Mouse (Mus musculus) activated CD4-positive, CD25-positive, alpha-beta regulatory T cell (primary cell): ENCODE measurements around the gene Trp53rka. TPM values are rescaled to one million over a fixed set of nuclear protein-coding genes. Genes with fewer than 3 reads are reported as not detected.

Source experiments
- polyA plus RNA-seq, 2 experiments: library from polyadenylated mRNA; unstranded; fragments of 100-300 nt; shearing (Covaris generic); gene quantifications; one replicate each; pipeline ENCODE4 v1.2.1; 2017

Trp53rka gene
- polyA plus RNA-seq: 10 to 100 TPM; 33.8 to 38.8 TPM

GRCm38 (mm10) chr2:165492648-165493553, at the start of gene Trp53rka:
Gene Trp53rka (minus strand): TSS chr2:165493324.

DNA sequence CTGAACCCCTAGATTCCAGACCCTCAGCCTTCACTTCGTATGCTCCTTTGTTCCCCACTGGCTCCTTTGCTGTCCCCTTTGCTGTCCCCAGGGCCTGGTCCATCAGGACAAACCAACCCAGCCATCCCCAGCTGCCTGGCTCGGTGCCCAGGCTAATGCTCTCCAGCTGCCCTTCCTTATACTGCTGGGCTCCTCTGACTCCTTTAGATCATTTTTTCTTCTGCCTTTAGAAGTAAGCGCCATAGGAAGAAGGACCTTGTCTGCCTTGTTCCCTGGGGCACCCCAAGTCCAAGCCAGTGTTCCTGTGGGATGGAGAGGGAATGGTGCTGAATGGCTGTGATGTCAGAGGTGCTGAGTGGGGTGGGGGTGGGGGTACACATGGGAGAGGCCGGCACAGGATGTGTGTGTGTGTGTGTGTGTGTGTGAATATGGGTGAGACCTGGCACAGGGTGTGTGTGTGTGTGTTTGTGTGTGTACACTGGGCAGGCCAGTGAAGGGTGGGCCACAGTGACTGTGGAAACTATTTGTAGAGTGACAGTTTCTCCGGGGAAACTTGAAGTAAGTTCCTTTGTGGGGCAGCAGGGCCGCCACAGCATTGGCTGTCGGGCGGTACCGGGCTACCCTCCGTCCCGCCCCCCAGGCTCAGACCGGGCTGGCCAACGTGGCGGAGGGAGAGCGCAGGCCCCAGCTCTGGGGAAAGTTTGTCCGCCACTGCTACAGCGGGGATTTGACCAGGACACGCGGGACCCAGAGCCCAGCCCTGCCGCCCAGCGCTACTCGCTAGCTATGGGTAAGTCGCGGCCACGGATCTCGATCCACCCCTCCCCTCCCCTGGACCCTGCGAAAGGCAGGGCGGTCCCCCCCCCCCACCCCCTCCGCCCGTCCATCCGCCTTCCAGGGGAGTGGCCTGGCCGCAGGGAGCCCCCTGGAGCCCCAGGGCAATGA, 10.4 kb upstream of the Trp53rka start, which contains the start of gene Slc2a10:
Gene Slc2a10 (plus strand): TSS at position 529 of the 945 bp plus-strand sequence.

GRCm38 (mm10) chr2:165473003-165473402, 20.1 kb downstream of the Trp53rka start, which contains the start of gene Slc13a3:
Gene Slc13a3 (minus strand): TSS chr2:165473230.

Other genes with a start within 250 kb of the Trp53rka start
- gene Slc35c2, start 205.5 kb downstream of the Trp53rka start, polyA plus RNA-seq: 10 to 100 TPM; 40.2 to 46.9 TPM
- 10 to 100 TPM; 49.3 to 57.7 TPM for gene Elmo2, start 166.8 kb downstream of the Trp53rka start, polyA plus RNA-seq
- gene Zfp663, start 124.6 kb downstream of the Trp53rka start, polyA plus RNA-seq: under 1 TPM in 1 of 2 experiments, not detected in 1; 0.11 TPM
- not detected for gene Zfp334, start 105.1 kb downstream of the Trp53rka start, polyA plus RNA-seq
- under 1 TPM in 1 of 2 experiments, not detected in 1; 0.38 TPM for gene Ocstamp, start 92.9 kb downstream of the Trp53rka start, polyA plus RNA-seq
- under 1 TPM; 0.06 to 0.10 TPM for gene Slc13a3, start 20.1 kb downstream of the Trp53rka start, polyA plus RNA-seq
- under 1 TPM in 1 of 2 experiments, not detected in 1; 0.17 TPM for gene Slc2a10, start 10.5 kb upstream of the Trp53rka start, polyA plus RNA-seq
- 1 to 10 TPM; 5.0 to 6.1 TPM for gene Eya2, start 101.7 kb upstream of the Trp53rka start, polyA plus RNA-seq